Mouse (Mus musculus): ENCODE data around the gene Zfc3h1. TPM values are rescaled to one million over a fixed set of nuclear protein-coding genes. Genes with fewer than 3 reads are reported as not detected.
A peak's percentile ranks its signal among the peaks of the same experiment; 100 is the strongest.

Zfc3h1 gene
- total RNA-seq, 1 experiment from 2014 or later: 45.9 TPM

DNA sequence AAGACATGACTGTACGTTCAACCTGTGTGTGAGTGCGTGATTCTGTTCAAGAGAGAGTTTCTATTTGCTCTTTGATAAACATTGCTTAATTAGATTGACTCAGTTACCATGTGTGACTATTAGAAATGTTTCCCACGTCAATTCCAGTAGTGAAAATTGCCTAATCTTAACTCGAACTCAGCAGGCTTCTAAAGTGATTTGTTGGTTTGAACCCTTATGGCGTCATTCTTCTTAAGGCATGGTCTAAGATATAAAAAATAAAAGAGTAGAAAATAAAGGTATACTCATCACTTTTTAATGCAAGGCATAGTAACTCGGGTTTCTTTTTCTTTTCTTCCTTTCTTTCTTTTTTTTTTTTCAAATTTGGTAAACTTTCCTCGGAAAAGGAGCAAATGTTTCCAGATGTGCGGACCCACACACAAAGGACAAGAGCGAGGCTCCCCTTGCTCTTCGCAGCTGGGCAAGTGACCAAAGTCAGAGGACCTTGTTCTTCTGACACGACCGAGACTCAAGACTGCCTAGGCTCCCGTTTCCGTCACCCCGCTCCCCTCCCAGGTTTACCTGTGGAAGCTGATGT lies 1.0 kb upstream of the Zfc3h1 start:
- DNase-seq: no peak

DNA sequence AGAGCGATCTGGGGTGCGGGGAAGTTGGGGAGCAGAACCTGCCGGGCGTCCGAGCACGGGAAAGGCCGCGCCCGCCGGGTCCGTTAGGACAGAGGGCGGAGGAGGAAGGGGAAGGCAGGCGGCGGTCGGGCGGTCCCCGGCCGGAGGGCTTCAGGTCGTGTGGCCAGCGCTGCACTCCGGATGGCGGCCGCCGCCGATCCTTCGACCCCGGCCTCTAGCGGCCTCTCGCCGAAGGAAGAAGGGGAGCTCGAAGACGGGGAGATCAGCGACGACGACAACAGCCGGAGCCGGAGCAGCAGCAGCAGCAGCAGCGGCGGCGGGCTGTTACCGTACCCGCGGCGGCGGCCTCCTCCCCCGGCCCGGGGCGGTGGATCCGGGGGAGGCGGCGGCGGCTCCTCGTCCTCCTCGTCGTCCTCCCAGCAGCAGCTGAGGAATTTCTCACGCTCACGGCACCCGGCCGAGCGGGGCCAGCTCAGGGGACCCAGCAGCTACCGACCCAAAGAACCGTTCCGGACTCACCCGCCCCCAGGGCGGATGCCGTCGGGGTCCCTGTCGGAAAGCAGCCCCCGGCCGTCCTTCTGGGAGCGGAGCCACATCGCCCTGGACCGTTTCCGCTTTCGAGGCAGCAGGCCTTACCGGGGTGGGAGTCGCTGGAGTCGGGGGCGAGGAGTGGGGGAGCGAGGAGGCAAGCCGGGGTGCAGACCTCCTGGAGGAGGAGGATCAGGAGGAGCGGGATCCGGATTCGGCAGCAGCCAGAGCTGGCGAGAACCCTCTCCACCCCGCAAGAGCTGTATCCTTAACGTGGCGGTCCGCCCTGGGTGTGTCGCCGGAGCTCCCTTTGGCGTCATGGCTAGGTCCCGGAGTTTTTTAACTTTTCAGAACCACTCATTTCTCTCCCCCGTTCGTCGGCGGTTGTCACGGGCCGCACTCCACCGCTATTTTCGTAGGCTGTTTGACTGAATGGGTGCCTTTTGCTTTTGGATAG lies 551 bp downstream of the Zfc3h1 start:
- DNase-seq: peak; percentile 80

GRCm38 (mm10) chr10:115387891-115388290 lies 3.1 kb downstream of the Zfc3h1 start:
- DNase-seq: no peak

- no peak for DNase-seq
Measured at GRCm38 (mm10) chr10:115391076-115391475, 6.3 kb downstream of the Zfc3h1 start.

DNA sequence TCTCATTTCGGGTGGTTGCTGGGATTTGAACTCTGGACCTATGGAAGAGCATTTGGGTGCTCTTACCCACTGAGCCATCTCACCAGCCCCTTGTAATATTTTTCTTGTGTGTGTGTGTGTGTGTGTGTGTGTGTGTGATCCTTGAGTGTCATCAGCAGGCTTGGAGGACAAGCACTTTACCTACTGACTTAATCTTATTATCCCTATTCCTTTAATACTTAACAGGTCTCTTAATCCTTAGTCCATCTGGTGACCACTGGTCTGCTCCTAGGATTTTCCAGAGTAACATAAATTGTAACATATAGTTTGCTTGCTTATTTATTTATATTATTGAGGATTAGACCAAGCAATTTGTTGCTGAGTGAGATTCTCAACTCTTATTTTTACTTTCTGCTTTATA lies 7.1 kb downstream of the Zfc3h1 start:
- DNase-seq: no peak

GRCm38 (mm10) chr10:115406393-115406792 lies 21.6 kb downstream of the Zfc3h1 start:
- DNase-seq: peak; percentile 75

- no peak for DNase-seq
Measured at GRCm38 (mm10) chr10:115413496-115413895, 28.7 kb downstream of the Zfc3h1 start.

GRCm38 (mm10) chr10:115414056-115414455 lies 29.3 kb downstream of the Zfc3h1 start:
- DNase-seq: no peak

- no peak for DNase-seq
Measured at GRCm38 (mm10) chr10:115421976-115422375, 37.2 kb downstream of the Zfc3h1 start.

DNA sequence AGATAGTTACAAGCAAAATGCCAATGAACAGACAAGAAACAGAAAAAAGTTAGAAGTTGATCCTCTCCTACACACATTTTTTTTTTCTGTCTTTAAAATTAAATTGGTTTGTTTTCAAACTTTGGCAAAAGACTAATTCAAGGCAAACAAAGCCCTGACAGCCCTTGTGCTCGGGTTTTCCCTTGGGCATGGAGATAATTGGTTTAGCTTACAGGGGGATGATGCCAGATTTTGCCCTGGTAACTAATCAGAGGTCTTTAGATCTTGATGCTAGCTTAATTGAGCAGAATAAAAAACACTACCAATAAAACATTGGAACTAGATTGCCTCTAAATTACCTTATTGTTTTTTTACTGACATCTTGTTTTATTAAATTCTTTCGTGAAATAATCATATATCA lies 40.6 kb downstream of the Zfc3h1 start:
- DNase-seq: no peak

- no peak for DNase-seq
Measured at GRCm38 (mm10) chr10:115437286-115437685, 52.5 kb downstream of the Zfc3h1 start.

GRCm38 (mm10) chr10:115448614-115449013 lies 63.9 kb downstream of the Zfc3h1 start:
- no peak for DNase-seq

DNA sequence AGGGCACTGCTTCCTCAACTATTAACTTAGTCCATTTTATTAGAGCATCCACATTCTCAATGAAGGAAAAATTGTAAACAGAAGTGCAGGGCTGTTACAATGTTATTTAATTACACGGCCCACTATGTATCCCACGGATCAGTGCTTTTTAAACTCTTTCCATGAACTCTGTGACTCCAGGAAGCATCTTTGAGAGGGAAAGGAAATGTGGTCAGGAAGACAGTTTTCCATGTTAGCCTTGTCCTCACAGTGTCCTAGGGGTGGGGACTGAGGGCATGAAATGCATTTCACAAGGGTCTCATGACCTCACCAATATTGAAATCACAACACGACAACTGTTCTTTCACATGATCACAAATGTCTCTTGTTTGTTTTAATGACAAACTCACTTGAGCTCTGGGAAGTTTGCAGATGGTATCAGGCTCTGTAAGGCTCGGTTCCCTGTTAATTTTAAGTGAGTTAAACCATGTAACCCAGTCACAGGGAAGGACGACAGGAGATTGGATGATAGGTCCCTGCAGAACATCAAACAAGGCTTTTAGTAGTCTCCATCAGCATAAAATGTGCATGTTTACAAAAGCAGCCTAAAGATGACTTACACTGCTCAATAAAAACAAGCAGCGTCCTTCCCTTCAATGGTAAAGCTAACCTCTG lies 72.7 kb downstream of the Zfc3h1 start:
- no peak for DNase-seq

- no peak for DNase-seq
Measured at GRCm38 (mm10) chr10:115462646-115463045, 77.9 kb downstream of the Zfc3h1 start.

DNA sequence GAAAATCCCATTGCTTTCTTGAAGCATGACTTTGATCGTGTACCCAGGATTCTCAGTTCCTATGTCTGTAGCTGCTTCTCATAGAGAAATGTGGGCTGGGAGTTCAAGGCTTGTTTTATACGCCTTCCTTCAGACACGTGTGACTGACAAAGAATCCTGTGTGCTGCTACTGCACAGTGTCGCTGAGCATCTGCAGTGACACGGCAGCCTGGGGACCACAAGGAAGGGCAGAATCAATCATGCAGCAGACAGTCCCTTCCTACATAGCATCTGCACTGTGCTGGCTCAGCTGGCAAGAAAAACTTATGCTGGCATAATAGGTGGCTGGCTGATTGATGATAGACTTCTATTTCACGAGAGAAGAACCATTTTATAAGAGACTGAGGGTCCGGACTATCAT lies 80.3 kb downstream of the Zfc3h1 start:
- DNase-seq: no peak

GRCm38 (mm10) chr10:115465778-115466177 lies 81.0 kb downstream of the Zfc3h1 start:
- no peak for DNase-seq

GRCm38 (mm10) chr10:115467985-115468384 lies 83.2 kb downstream of the Zfc3h1 start:
- DNase-seq: no peak

- no peak for DNase-seq
Measured at GRCm38 (mm10) chr10:115468632-115469031, 83.9 kb downstream of the Zfc3h1 start.

GRCm38 (mm10) chr10:115469040-115469439 lies 84.3 kb downstream of the Zfc3h1 start:
- DNase-seq: no peak

DNA sequence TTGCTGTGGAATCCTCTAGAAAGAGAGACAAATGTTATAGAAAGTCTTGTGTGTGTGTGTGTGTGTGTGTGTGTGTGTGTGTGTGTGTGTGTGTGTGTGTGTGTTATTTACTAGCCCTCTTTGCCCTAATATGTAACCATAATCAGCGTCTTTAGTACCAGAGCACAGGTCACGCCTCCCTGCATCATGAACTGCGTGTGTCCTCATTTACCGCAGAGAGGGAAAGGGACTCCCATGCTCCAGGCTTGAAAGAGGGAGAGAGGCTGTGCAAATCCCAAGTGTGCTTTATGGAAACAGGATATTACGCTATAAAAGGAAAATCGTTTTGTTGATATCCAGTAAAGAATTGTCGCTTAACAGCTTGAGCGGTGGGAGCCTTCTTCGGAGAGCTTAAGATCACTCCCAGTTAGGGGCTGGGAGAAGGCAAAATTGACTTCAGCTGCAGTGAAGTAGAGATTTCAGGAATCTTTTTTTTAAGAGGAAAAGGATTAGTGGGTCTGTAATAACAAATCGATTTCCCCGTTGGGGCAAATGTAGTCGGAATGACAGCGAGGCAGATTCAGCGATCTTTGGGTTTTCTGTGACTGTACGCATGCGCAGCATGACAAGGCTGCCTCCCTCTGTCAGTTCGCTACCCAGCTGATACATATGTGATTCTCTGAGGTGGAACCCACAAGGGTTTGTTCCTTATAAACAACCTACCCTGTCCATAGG lies 86.0 kb downstream of the Zfc3h1 start:
- DNase-seq: peak; percentile 10

GRCm38 (mm10) chr10:115473213-115473961 lies 88.6 kb downstream of the Zfc3h1 start:
- no peak for DNase-seq

Data from adrenal gland, postnatal 14 days (tissue).